Mouse (Mus musculus) frontal cortex, adult 2 months (tissue): Measurements from ENCODE around the gene Tgm6. TPM values are rescaled to one million over a fixed set of nuclear protein-coding genes. Genes with fewer than 3 reads are reported as not detected.

Experiments
- DNase-seq, 2 experiments: peaks; one replicate each; pipeline ENCODE4 v3.0.0; 2022; ENCODE audit warnings: low spot score in 1 of 2; ENCODE audit errors: extremely low spot score in 1 of 2
- polyA plus RNA-seq: library from polyadenylated mRNA; depleted of rRNA; stranded (reverse); fragments of >200 nt; gene quantifications from 2 replicates; pipeline ENCODE4 v1.2.3, GENCODE M21; 2012; rRNA removed

The Tgm6 gene
- polyA plus RNA-seq, 1 experiment = 0.36 TPM

- no peak for DNase-seq
These were observed 64.6 kb downstream of the Tgm6 start for GRCm38 (mm10) chr2:130176820-130177219.

- no peak for DNase-seq
These were observed 66.1 kb downstream of the Tgm6 start for GRCm38 (mm10) chr2:130178381-130178705.

DNA sequence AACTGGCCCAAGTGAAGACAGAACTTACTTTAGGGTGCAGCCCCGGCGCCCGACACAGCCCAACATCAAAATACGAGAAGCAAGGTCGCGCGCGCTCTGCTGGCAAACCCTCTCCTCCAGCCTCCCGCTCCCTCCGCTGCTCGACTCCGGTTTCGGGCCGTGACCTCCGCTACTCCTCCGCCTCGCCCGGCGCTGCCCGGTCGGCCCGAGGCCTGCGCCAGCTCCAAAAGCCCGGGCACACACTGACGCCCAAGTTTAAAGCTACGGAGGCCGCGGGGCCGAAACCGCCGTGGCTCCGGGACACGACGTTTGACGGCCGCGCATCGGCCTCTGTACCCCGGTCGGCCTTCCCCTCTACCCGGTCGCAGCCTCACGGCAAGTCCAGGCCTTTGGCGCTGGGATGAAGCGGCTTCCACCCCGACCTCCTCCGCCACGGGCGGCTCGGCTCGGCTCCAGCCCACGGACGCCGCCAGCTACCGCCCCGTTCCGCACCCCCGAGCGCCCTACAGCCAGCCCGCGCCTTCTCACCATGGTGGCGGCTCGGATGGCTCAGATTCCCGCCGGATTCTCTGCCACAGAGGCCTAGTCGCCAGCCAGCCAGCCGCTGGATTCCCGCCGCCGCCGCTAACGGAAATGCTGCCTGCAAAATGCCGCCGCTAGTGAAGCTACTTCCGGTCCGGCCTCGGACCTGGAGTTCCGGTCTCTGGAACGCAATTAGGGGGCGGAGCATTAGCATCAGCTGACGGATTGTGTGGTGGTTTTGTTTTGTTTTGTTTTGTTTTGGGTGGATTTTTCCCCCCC is 66.7 kb downstream of the Tgm6 start, which contains the start of gene Snrpb:
Gene Snrpb (minus strand): TSS at position 698 of the 801 bp plus-strand sequence.
- DNase-seq = peak; percentile 78 to 93

DNA sequence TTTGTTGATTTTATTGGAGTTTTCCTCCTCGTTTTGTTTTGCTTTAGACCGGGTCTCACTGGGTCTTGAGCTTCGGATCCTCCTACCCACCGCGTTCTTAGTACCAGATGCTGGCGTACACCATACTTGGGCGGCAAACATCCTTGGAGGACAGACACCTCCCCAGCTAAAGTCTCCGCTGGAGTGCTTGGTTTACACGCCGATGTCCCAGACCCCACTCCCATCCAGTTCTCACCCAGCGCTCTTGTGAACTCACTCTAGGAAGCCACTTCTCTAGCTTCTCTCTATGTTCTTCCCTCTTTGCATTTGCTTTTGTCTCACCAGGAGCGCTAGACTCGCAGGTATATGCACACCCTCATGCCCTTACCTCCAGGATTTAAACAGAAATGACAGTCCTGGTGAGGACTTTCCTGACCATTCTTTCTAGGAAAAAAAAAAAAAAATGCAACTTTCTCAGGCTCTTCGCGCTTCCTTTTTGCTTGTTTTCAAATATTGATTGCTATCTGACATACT is 67.3 kb downstream of the Tgm6 start:
- no peak for DNase-seq

DNA sequence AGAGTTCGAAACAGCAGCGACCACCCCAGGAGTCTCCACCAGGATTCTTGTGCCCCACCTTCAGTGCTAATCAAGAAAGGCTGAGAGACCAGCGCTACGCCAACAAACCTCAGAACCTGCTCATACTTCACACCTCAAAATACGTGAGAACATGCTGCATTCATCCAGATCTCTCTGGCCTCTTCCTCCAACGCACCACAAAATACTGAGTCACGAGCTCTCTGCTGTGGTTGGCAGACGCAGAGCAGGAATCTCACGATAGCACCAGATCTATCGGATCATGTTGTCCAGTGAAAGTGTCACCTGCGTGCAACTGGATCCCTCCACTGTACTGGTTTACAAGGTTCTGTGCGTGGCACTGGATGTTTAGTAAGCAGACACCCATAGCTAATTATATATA is 76.2 kb downstream of the Tgm6 start:
- DNase-seq = no peak

- DNase-seq = no peak
These were observed 82.7 kb downstream of the Tgm6 start, which contains the start of gene Tmc2 for GRCm38 (mm10) chr2:130194894-130195293. Gene Tmc2 (plus strand): TSS chr2:130195194.

DNA sequence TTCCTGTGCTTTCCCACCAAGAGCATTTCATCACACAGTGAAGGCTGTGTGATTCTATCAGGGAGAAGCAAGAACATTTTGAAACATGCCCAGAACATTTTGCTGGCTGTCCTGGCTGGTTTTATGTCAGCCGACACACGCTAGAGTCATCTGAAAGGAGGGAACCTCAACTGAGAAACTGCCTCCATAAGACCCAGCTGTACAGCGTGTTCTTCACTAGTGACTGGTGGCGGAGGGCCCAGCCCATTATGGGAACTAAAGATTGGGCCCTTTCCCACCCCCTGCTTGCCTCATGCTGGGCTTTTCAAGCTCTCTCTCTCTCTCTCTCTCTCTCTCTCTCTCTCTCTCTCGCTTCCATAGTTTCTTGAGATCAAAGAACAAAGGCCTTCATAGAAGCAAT is 88.7 kb downstream of the Tgm6 start:
- DNase-seq = no peak

Other genes with a start within 250 kb of the Tgm6 start
- 1.5 and 1.6 TPM in 2 replicates for gene Tgm3, start 100.1 kb upstream of the Tgm6 start, polyA plus RNA-seq
- gene Snrpb, start 67.0 kb downstream of the Tgm6 start, polyA plus RNA-seq = 125 and 136 TPM in 2 replicates
- 0.04 TPM in 1 of 2 replicates, not detected in the other for gene Tmc2, start 82.8 kb downstream of the Tgm6 start, polyA plus RNA-seq
- gene Nop56, start 162.0 kb downstream of the Tgm6 start, polyA plus RNA-seq = 158 and 163 TPM in 2 replicates
- 340 and 363 TPM in 2 replicates for gene Idh3b, start 172.1 kb downstream of the Tgm6 start, polyA plus RNA-seq
- gene Ebf4, start 182.8 kb downstream of the Tgm6 start, polyA plus RNA-seq = 12.8 and 12.9 TPM in 2 replicates